Mouse (Mus musculus): Measurements from ENCODE around the gene Dlk1. TPM values are rescaled to one million over a fixed set of nuclear protein-coding genes. Genes with fewer than 3 reads are reported as not detected.

The Dlk1 gene
- polyA plus RNA-seq, 1 experiment from 2014 or later: 51.1 TPM

DNA sequence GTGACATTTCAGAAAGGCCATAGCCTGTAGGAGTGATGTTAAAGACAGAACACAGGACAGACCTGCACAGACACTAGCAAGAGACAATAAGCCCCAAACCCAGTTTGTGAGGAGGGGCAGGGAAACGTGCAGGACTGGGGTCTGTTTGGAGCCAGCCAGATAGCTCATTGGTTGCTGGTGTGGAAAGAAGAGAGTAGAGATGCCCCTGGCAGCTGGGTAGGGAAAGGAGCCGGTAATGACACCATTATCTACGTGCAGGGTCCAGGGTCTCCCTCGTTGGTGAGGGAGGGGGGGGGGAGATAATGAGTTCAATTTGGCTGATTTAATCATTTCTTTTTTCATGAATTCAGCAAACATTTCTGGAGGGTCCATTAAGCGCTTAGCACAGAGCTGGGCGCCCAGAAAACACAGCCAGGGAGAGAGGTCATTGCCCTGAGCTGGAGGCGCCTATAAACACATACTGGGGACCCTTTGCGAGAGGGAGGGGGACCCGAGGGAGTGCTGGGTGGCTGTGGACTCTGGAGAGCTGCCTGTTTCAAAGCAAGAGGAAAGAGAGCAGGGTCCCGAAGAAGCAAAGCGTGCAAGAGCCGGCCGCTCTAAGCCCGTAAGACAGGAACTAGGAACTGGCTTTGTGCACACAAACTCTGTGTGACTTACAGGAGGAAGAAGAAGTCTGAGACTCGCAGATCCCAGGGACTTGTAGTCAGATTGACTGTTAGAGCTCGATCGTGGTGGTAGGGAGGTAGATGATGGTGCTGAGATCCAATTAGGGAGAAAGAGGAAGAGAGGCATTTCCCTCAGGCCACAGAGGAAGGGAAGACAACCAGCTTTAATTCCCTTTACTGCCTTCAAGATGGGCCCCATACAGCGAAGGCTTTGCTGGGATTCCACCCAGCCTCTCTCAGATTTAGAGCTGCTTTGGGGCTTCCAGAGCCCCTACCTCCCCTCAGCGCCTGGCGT lies 56.2 kb downstream of the Dlk1 start:
- H3K4me3 ChIP-seq (ENCODE audit: low read length): no peak overlapping the region
- H3K4me2 ChIP-seq (replicated peaks; ENCODE audit: low read depth, low read length): no peak overlapping the region
- WGBS: 15% methylated on average over 20 of the region's 20 CpGs
- H3K27ac ChIP-seq (ENCODE audit: low read depth, low read length): peak overlapping the region; percentile 42; the same call in 1 of the 2 replicates
- ATAC-seq (ENCODE audit: low FRiP score, low TSS enrichment): no peak
- H3K9ac ChIP-seq (ENCODE audit: low read depth, low read length): no peak overlapping the region
- no peaks in the 10 kb centered on the region for H3K27me3 ChIP-seq (ENCODE audit: control insufficient read depth, insufficient read depth, low read length)
- no peaks in the 10 kb centered on the region for H3K36me3 ChIP-seq (ENCODE audit: control insufficient read depth, insufficient read depth, low read length)
- H3K4me1 ChIP-seq (ENCODE audit: control insufficient read depth, insufficient read depth, low read length): peaks cover 26% of the 10 kb centered on the region
- no peaks in the 10 kb centered on the region for H3K9me3 ChIP-seq (ENCODE audit: control insufficient read depth, low read length)

DNA sequence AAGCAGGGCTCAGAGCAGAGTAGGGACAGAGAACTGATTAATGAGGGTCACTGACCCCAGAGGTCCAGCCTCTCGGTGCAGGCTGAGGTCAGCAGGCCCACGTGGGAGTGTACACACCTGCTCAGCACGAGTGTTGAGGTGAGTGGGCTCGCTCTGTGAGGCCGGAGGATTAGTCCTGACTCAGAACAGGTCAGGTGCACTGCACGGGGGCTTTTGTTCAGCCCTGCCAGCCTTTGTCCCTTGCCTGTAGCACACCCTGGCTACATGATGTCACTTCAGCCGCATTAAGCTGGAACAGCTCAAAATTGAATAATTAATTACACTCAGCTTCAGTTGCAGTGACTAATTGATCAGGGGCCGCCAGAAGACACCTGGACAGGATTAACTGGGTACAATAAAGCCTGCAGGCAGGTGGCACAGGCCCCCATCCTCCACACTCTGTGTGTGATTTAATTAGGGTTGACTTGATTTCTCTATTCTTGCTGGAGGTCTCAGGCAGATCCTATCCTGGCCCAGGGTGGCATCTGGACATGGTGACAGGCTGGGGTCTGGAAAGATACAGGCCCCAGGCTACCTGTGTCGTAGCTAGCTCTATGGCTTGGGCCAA lies 57.0 kb downstream of the Dlk1 start:
- no peaks in the 10 kb centered on the region for H3K36me3 ChIP-seq (ENCODE audit: control insufficient read depth, insufficient read depth, low read length)
- 23% methylated on average over 9 of the region's 9 CpGs for WGBS
- no peak overlapping the region for H3K4me3 ChIP-seq (ENCODE audit: low read length)
- H3K4me1 ChIP-seq (ENCODE audit: control insufficient read depth, insufficient read depth, low read length): peaks cover 26% of the 10 kb centered on the region
- H3K4me2 ChIP-seq (replicated peaks; ENCODE audit: low read depth, low read length): no peak overlapping the region
- peak; percentile 33 for ATAC-seq (ENCODE audit: low FRiP score, low TSS enrichment)
- H3K27ac ChIP-seq (ENCODE audit: low read depth, low read length): no peak overlapping the region
- H3K9me3 ChIP-seq (ENCODE audit: control insufficient read depth, low read length): no peaks in the 10 kb centered on the region
- H3K27me3 ChIP-seq (ENCODE audit: control insufficient read depth, insufficient read depth, low read length): no peaks in the 10 kb centered on the region
- no peak overlapping the region for H3K9ac ChIP-seq (ENCODE audit: low read depth, low read length)

DNA sequence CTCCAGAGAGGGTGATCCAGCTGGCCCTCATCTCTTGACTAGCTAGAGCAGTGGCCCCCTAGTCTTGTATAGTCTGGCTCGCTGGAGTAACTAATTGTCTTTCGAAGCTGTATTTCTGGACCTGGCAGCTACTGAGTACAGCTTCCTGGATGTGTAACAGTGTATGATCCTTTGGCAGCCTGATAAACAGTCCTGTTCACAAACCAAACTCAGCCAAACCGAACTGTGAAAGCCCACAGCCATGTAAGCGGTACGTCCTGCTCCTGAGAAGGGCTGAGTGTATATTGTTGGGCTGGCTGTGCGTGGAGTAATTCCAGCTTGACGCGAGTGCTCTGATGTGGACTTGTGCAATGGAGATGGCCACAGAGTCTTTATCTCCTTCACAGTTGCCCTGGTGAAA lies 57.6 kb downstream of the Dlk1 start:
- H3K4me1 ChIP-seq (ENCODE audit: control insufficient read depth, insufficient read depth, low read length): peaks cover 26% of the 10 kb centered on the region
- H3K27me3 ChIP-seq (ENCODE audit: control insufficient read depth, insufficient read depth, low read length): no peaks in the 10 kb centered on the region
- no peak for ATAC-seq (ENCODE audit: low FRiP score, low TSS enrichment)
- WGBS: 72% methylated on average over 8 of the region's 8 CpGs
- no peaks in the 10 kb centered on the region for H3K36me3 ChIP-seq (ENCODE audit: control insufficient read depth, insufficient read depth, low read length)
- H3K27ac ChIP-seq (ENCODE audit: low read depth, low read length): no peak overlapping the region
- no peak overlapping the region for H3K4me3 ChIP-seq (ENCODE audit: low read length)
- H3K9me3 ChIP-seq (ENCODE audit: control insufficient read depth, low read length): no peaks in the 10 kb centered on the region
- H3K9ac ChIP-seq (ENCODE audit: low read depth, low read length): no peak overlapping the region
- no peak overlapping the region for H3K4me2 ChIP-seq (replicated peaks; ENCODE audit: low read depth, low read length)

DNA sequence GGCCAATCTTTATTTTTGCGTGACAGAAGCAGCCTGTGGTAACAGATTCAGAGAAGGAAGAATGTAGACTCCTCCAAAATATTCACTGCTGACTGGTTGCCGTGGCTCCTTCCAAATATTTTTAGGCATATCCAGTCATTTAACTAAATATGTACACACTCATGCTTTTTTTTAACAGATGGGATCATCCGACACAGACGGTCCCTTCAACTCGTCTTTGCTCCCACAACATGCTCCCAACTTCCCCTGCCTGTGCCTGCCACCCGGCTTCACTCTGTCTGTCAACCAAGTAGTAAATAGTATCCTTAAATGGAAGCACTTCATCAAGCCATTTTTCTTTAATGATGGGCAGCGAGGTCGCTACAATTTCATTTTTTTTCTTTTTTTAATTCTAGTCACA lies 58.8 kb downstream of the Dlk1 start:
- no peak for ATAC-seq (ENCODE audit: low FRiP score, low TSS enrichment)
- no peak overlapping the region for H3K27ac ChIP-seq (ENCODE audit: low read depth, low read length)
- peaks cover 26% of the 10 kb centered on the region for H3K4me1 ChIP-seq (ENCODE audit: control insufficient read depth, insufficient read depth, low read length)
- H3K9ac ChIP-seq (ENCODE audit: low read depth, low read length): no peak overlapping the region
- H3K36me3 ChIP-seq (ENCODE audit: control insufficient read depth, insufficient read depth, low read length): no peaks in the 10 kb centered on the region
- no peak overlapping the region for H3K4me2 ChIP-seq (replicated peaks; ENCODE audit: low read depth, low read length)
- H3K27me3 ChIP-seq (ENCODE audit: control insufficient read depth, insufficient read depth, low read length): no peaks in the 10 kb centered on the region
- WGBS: 68% methylated on average over 8 of the region's 8 CpGs
- no peak overlapping the region for H3K4me3 ChIP-seq (ENCODE audit: low read length)
- no peaks in the 10 kb centered on the region for H3K9me3 ChIP-seq (ENCODE audit: control insufficient read depth, low read length)

DNA sequence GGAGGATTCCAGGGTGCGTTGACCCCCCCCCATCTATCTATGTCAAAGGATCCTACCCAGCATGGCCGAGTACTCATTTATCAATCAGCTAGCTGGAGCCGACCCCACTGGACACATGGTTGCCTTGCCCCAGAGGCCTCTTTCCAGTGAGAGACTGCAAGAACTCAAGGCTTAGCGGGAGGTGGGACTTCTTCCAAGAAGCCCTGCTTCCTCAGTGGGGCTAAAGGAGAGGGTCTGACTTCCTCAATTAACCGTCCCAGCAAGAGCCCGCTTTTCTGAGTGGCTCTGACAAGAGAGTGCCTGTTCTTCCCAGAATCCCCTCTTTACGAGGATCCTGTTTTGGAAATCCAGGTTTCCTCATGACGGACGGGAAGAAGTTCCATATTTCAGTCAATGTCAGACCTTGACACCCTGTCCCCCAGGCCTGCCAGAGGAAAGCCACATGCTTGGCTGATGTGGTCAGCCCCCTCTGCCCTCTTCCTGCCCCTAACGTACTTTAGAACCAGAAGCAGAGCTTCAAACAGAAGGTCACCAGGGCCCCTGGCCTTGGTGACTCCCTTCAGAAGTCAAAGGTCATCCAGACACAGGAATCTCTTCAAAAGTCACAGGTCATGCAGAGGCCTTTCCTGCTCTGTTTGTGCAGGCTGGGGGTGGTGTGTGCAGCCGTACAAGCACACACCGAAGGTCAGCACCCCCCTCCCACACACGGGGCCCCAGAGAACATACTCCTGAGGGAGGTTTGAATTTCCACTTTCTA lies 59.7 kb downstream of the Dlk1 start:
- ATAC-seq (ENCODE audit: low FRiP score, low TSS enrichment): peak; percentile 32; the same call in 1 of the 2 replicates
- WGBS: 11% methylated on average over 13 of the region's 13 CpGs
- H3K4me1 ChIP-seq (ENCODE audit: control insufficient read depth, insufficient read depth, low read length): peaks cover 30% of the 10 kb centered on the region

More for the DNA sequence above, 59.7 kb downstream of the Dlk1 start:
- Histone ChIP-seq H3K36me3 (ENCODE audit: control insufficient read depth, insufficient read depth, low read length) (no peaks in the 10 kb centered on the region), H3K27me3 (ENCODE audit: control insufficient read depth, insufficient read depth, low read length) (no peaks in the 10 kb centered on the region), H3K4me3 (ENCODE audit: low read length) (no peak overlapping the region), H3K4me2 (replicated peaks; ENCODE audit: low read depth, low read length) (0 out of 2 replicates have a peak overlapping the region, but pooled peaks have one; percentile 5), H3K27ac (ENCODE audit: low read depth, low read length) (peak overlapping the region; percentile 24; the same call in 1 of the 2 replicates), H3K9me3 (ENCODE audit: control insufficient read depth, low read length) (no peaks in the 10 kb centered on the region), H3K9ac (ENCODE audit: low read depth, low read length) (no peak overlapping the region)

Other genes starting within 250 kb of the Dlk1 start
- 0.35 and 0.56 TPM in 2 replicates for gene Rtl1, start 147.5 kb downstream of the Dlk1 start, polyA plus RNA-seq (2014; fragmentation: Nextera tagmentation; extraction: Ambion mirVana)